21 mouse cellular contexts compared by ENCODE assay signal in genomic region chr11:97525313-97525712, GRCm38 (mm10). TPM values are rescaled to one million over a fixed set of nuclear protein-coding genes. Genes with fewer than 3 reads are reported as not detected.
DNase-seq lines count a peak whose midpoint lies in the region; ATAC-seq and TF ChIP-seq lines count a peak whose summit lies in the region.
"Had no signal": no experiment of that assay in that cellular context is flagged by ENCODE, and none has a peak within 500 bp of the region (broad histone marks: within the 10 kb centered on the region; RNA-seq: fewer than 3 reads in every experiment).

No protein-coding gene starts in this region.

- intact Hi-C loops in gastrocnemius, postnatal 36 days (cut with DNase I): no loop called here

- H3K36me3 ChIP-seq in forebrain, embryonic 13.5 days (ENCODE audit: poor library complexity, severe bottlenecking): peaks cover 89% of the 10 kb centered on the region
- peaks cover 18% of the 10 kb centered on the region for H3K36me3 ChIP-seq in forebrain, embryonic 16.5 days (ENCODE audit: control insufficient read depth, insufficient read depth)
- no peaks in the 10 kb centered on the region for H3K36me3 ChIP-seq in neural tube, embryonic 11.5 days (ENCODE audit: control insufficient read depth, insufficient read depth, low read length)
- peaks cover 53% of the 10 kb centered on the region for H3K36me3 ChIP-seq in neural tube, embryonic 15.5 days
- peaks cover 56% of the 10 kb centered on the region for H3K36me3 ChIP-seq in midbrain, postnatal 0 days (ENCODE audit: insufficient read depth, low read length)
- H3K36me3 ChIP-seq: limb, embryonic 15.5 days; stomach, embryonic 15.5 days had no signal

- no peak overlapping the region for H3K4me2 ChIP-seq in forebrain, embryonic 13.5 days
- H3K4me2 ChIP-seq in forebrain, embryonic 16.5 days (ENCODE audit: low read length): no peak overlapping the region
- H3K4me2 ChIP-seq in neural tube, embryonic 11.5 days (ENCODE audit: low read depth): no peak overlapping the region
- H3K4me2 ChIP-seq in neural tube, embryonic 15.5 days: no peak overlapping the region
- no peak overlapping the region for H3K4me2 ChIP-seq in midbrain, postnatal 0 days (ENCODE audit: low read depth, low read length, poor library complexity, severe bottlenecking)
- H3K4me2 ChIP-seq: forebrain, embryonic 15.5 days; hindbrain, embryonic 15.5 days; limb, embryonic 15.5 days; stomach, embryonic 15.5 days had no signal

- TF ChIP-seq CTCF in midbrain, postnatal 0 days (IDR thresholded peaks at IDR 0.05): no peak

- 90% methylated on average over 6 of the region's 6 CpGs for WGBS in forebrain, embryonic 13.5 days
- 89% methylated on average over 6 of the region's 6 CpGs for WGBS in forebrain, embryonic 16.5 days
- WGBS in neural tube, embryonic 11.5 days: 90% methylated on average over 6 of the region's 6 CpGs
- 93% methylated on average over 6 of the region's 6 CpGs for WGBS in neural tube, embryonic 15.5 days
- 81% methylated on average over 6 of the region's 6 CpGs for WGBS in midbrain, postnatal 0 days

- H3K27ac ChIP-seq in forebrain, embryonic 13.5 days: no peak overlapping the region
- no peak overlapping the region for H3K27ac ChIP-seq in forebrain, embryonic 16.5 days (ENCODE audit: low read length)
- peak overlapping the region; percentile 36; the same call in 1 of the 2 replicates for H3K27ac ChIP-seq in neural tube, embryonic 11.5 days (ENCODE audit: low read depth, low read length)
- no peak overlapping the region for H3K27ac ChIP-seq in neural tube, embryonic 15.5 days (replicated peaks)
- peak overlapping the region; percentile 6; the same call in 1 of the 2 replicates for H3K27ac ChIP-seq in midbrain, postnatal 0 days (ENCODE audit: low read depth, low read length)
- H3K27ac ChIP-seq: gastrocnemius, adult 2 months; hindbrain, embryonic 15.5 days; limb, embryonic 15.5 days; stomach, embryonic 15.5 days had no signal

- DNase-seq in neural tube, embryonic 11.5 days (ENCODE audit: low spot score): no peak
- DNase-seq in adrenal gland, postnatal 36 days: peak; percentile 86 to 88
- DNase-seq in midbrain, postnatal 0 days (ENCODE audit: low spot score): no peak
- DNase-seq in gastrocnemius, postnatal 36 days: no peak
- DNase-seq: cerebellum, adult 8-10 months; gastrocnemius, adult 2 months; heart, adult 18-20 months; kidney, adult 8-10 months; kidney, postnatal 36 days; lung, postnatal 10 days; right cerebral cortex, postnatal 14 days had no signal

- H3K4me3 ChIP-seq in forebrain, embryonic 13.5 days: no peak overlapping the region
- no peak overlapping the region for H3K4me3 ChIP-seq in forebrain, embryonic 16.5 days (replicated peaks; ENCODE audit: low read length)
- H3K4me3 ChIP-seq in neural tube, embryonic 11.5 days (ENCODE audit: low read depth, low read length): no peak overlapping the region
- H3K4me3 ChIP-seq in neural tube, embryonic 15.5 days (replicated peaks): no peak overlapping the region
- H3K4me3 ChIP-seq in midbrain, postnatal 0 days (ENCODE audit: low read depth, low read length): no peak overlapping the region
- H3K4me3 ChIP-seq: forebrain, embryonic 15.5 days; gastrocnemius, adult 2 months; hindbrain, embryonic 15.5 days; limb, embryonic 15.5 days; stomach, embryonic 15.5 days had no signal

- ATAC-seq in forebrain, embryonic 13.5 days: no peak
- no peak for ATAC-seq in forebrain, embryonic 16.5 days
- no peak for ATAC-seq in neural tube, embryonic 11.5 days (ENCODE audit: insufficient read depth, low FRiP score, low TSS enrichment)
- no peak for ATAC-seq in neural tube, embryonic 15.5 days (ENCODE audit: low FRiP score)
- ATAC-seq in midbrain, postnatal 0 days (ENCODE audit: low FRiP score): no peak
- ATAC-seq: forebrain, embryonic 15.5 days had no signal

- no peaks in the 10 kb centered on the region for H3K27me3 ChIP-seq in forebrain, embryonic 13.5 days
- no peaks in the 10 kb centered on the region for H3K27me3 ChIP-seq in forebrain, embryonic 16.5 days (replicated peaks; ENCODE audit: control insufficient read depth, insufficient read depth, low read length)
- H3K27me3 ChIP-seq in neural tube, embryonic 11.5 days (ENCODE audit: control insufficient read depth, insufficient read depth, low read length): no peaks in the 10 kb centered on the region
- no peaks in the 10 kb centered on the region for H3K27me3 ChIP-seq in neural tube, embryonic 15.5 days (replicated peaks)
- H3K27me3 ChIP-seq in midbrain, postnatal 0 days (ENCODE audit: insufficient read depth, low read length): no peaks in the 10 kb centered on the region
- H3K27me3 ChIP-seq: forebrain, embryonic 15.5 days; hindbrain, embryonic 15.5 days; stomach, embryonic 15.5 days had no signal

- H3K4me1 ChIP-seq in forebrain, embryonic 13.5 days: peaks cover 12% of the 10 kb centered on the region
- H3K4me1 ChIP-seq in forebrain, embryonic 16.5 days (replicated peaks; ENCODE audit: control insufficient read depth, insufficient read depth, low read length): no peaks in the 10 kb centered on the region
- peaks cover 18% of the 10 kb centered on the region for H3K4me1 ChIP-seq in neural tube, embryonic 11.5 days (ENCODE audit: control insufficient read depth, insufficient read depth, low read length)
- H3K4me1 ChIP-seq in neural tube, embryonic 15.5 days: peaks cover 13% of the 10 kb centered on the region
- H3K4me1 ChIP-seq in midbrain, postnatal 0 days (ENCODE audit: insufficient read depth, low read length): peaks cover 2% of the 10 kb centered on the region; the same call in 1 of the 2 replicates

- H3K9ac ChIP-seq in forebrain, embryonic 13.5 days: peak overlapping the region; percentile 16; the same call in 1 of the 2 replicates
- H3K9ac ChIP-seq in forebrain, embryonic 16.5 days (replicated peaks; ENCODE audit: low read depth, low read length): no peak overlapping the region
- no peak overlapping the region for H3K9ac ChIP-seq in neural tube, embryonic 11.5 days (ENCODE audit: low read length)
- H3K9ac ChIP-seq in neural tube, embryonic 15.5 days (replicated peaks): no peak overlapping the region
- 0 out of 2 replicates have a peak overlapping the region, but pooled peaks have one; percentile 19 for H3K9ac ChIP-seq in midbrain, postnatal 0 days (replicated peaks; ENCODE audit: low read length, poor library complexity, severe bottlenecking)
- H3K9ac ChIP-seq: forebrain, embryonic 15.5 days; hindbrain, embryonic 15.5 days; limb, embryonic 15.5 days; stomach, embryonic 15.5 days had no signal

- H3K9me3 ChIP-seq in forebrain, embryonic 13.5 days (replicated peaks): no peaks in the 10 kb centered on the region
- H3K9me3 ChIP-seq in forebrain, embryonic 16.5 days (ENCODE audit: control insufficient read depth, low read length): no peaks in the 10 kb centered on the region
- H3K9me3 ChIP-seq in neural tube, embryonic 11.5 days (ENCODE audit: control insufficient read depth, low read length): no peaks in the 10 kb centered on the region
- H3K9me3 ChIP-seq in neural tube, embryonic 15.5 days (replicated peaks): no peaks in the 10 kb centered on the region
- H3K9me3 ChIP-seq in midbrain, postnatal 0 days (ENCODE audit: low read length): no peaks in the 10 kb centered on the region
- H3K9me3 ChIP-seq: forebrain, embryonic 15.5 days; hindbrain, embryonic 15.5 days; limb, embryonic 15.5 days; stomach, embryonic 15.5 days had no signal

RNA-seq across cellular contexts. Expression of gene 4933428G20Rik, which starts 25.2 kb away (rescaled TPM):
- 0.46 and 1.0 TPM in 2 replicates for polyA plus RNA-seq in forebrain, embryonic 13.5 days (2015; fragmentation: Nextera tagmentation; extraction: Ambion mirVana)
- polyA plus RNA-seq in forebrain, embryonic 16.5 days (2015; fragmentation: Nextera tagmentation; extraction: Ambion mirVana): 0.29 and 1.2 TPM in 2 replicates
- polyA plus RNA-seq in neural tube, embryonic 11.5 days (2014; fragmentation: Nextera tagmentation; extraction: Ambion mirVana): not detected in 2 replicates
- 1.2 and 1.4 TPM in 2 replicates for polyA plus RNA-seq in neural tube, embryonic 15.5 days (2015; fragmentation: Nextera tagmentation; extraction: Ambion mirVana)
- total RNA-seq in adrenal gland, postnatal 36 days (2021): under 1 TPM in 1 of 2 experiments, not detected in 1; 0.33 TPM
- 0.28 TPM in 1 of 2 replicates, not detected in the other for total RNA-seq in midbrain, postnatal 0 days (2014; rRNA removed)
- polyA plus RNA-seq in midbrain, postnatal 0 days (2015; fragmentation: Nextera tagmentation; extraction: Ambion mirVana): 0.34 and 0.91 TPM in 2 replicates
- total RNA-seq in gastrocnemius, postnatal 36 days (2021): not detected
- total RNA-seq: gastrocnemius, adult 2 months; heart, adult 18-20 months; megakaryocyte, adult 5-6 weeks had no signal
- polyA plus RNA-seq: spleen, adult 2 months had no signal

RNA-seq across cellular contexts. Expression of gene Srcin1, which starts 50.7 kb away (rescaled TPM):
- 5.6 and 6.4 TPM in 2 replicates for polyA plus RNA-seq in forebrain, embryonic 13.5 days (2015; fragmentation: Nextera tagmentation; extraction: Ambion mirVana)
- 7.0 and 9.9 TPM in 2 replicates for polyA plus RNA-seq in forebrain, embryonic 16.5 days (2015; fragmentation: Nextera tagmentation; extraction: Ambion mirVana)
- polyA plus RNA-seq in neural tube, embryonic 11.5 days (2014; fragmentation: Nextera tagmentation; extraction: Ambion mirVana): 2.5 and 2.6 TPM in 2 replicates
- polyA plus RNA-seq in neural tube, embryonic 15.5 days (2015; fragmentation: Nextera tagmentation; extraction: Ambion mirVana): 7.2 and 10.5 TPM in 2 replicates
- 10 to 100 TPM in 1 of 2 experiments, 1 to 10 TPM in 1; 6.8 to 14.5 TPM for total RNA-seq in adrenal gland, postnatal 36 days (2021)
- 95.0 and 100 TPM in 2 replicates for total RNA-seq in midbrain, postnatal 0 days (2014; rRNA removed)
- 13.1 and 14.0 TPM in 2 replicates for polyA plus RNA-seq in midbrain, postnatal 0 days (2015; fragmentation: Nextera tagmentation; extraction: Ambion mirVana)
- total RNA-seq in gastrocnemius, postnatal 36 days (2021): under 1 TPM; 0.59 to 0.72 TPM
- total RNA-seq: megakaryocyte, adult 5-6 weeks had no signal
- polyA plus RNA-seq: liver, embryonic 16.5 days had no signal

Comparison
In these comparisons a context has a peak if more than half of its experiments do, and no peak if none do; other contexts are left out.
1. H3K27ac ChIP-seq: peak in neural tube, embryonic 11.5 days (single experiment) and midbrain, postnatal 0 days (single experiment); none in forebrain, embryonic 13.5 days (single experiment), forebrain, embryonic 16.5 days (single experiment) and neural tube, embryonic 15.5 days (single experiment).
2. H3K9ac ChIP-seq: peak in forebrain, embryonic 13.5 days (single experiment) and midbrain, postnatal 0 days (single experiment); none in forebrain, embryonic 16.5 days (single experiment), neural tube, embryonic 11.5 days (single experiment) and neural tube, embryonic 15.5 days (single experiment).
3. DNase-seq: peak in adrenal gland, postnatal 36 days (2 of 2); none in neural tube, embryonic 11.5 days (single experiment), midbrain, postnatal 0 days (single experiment) and gastrocnemius, postnatal 36 days (0 of 2).